Mouse (Mus musculus) midbrain, embryonic 13.5 days (tissue): ENCODE data around the gene Thoc3. TPM values are rescaled to one million over a fixed set of nuclear protein-coding genes. Genes with fewer than 3 reads are reported as not detected.

Experiments used
- ATAC-seq: fragments of 200-750 bp; cut with Nextera tagmentation; 2 replicates; pipeline ENCODE4 v1.8.0; 2017; ENCODE audit warnings: mild to moderate bottlenecking, moderate TSS enrichment, moderate library complexity
- H3K27ac ChIP-seq: fragments of 300-500 bp; sonication (generic); 2 replicates; pipeline ENCODE4 v1.5.1; 2015; ENCODE audit warnings: inconsistent platforms, mild to moderate bottlenecking, moderate library complexity
- H3K27me3 ChIP-seq: fragments of 300-500 bp; sonication (generic); 2 replicates; pipeline ENCODE4 v1.6.1; 2015; ENCODE audit warnings: mild to moderate bottlenecking, inconsistent platforms
- H3K36me3 ChIP-seq: fragments of 300-500 bp; sonication (generic); 2 replicates; pipeline ENCODE4 v1.6.1; 2015; ENCODE audit warnings: mild to moderate bottlenecking, inconsistent platforms
- H3K4me1 ChIP-seq: fragments of 300-500 bp; sonication (generic); replicated peaks from 2 replicates; pipeline ENCODE4 v1.6.1; 2015; ENCODE audit warnings: inconsistent platforms
- H3K4me2 ChIP-seq: fragments of 300-500 bp; sonication (generic); replicated peaks from 2 replicates; pipeline ENCODE4 v1.6.1; 2015; ENCODE audit warnings: moderate library complexity, mild to moderate bottlenecking, inconsistent platforms
- H3K4me3 ChIP-seq: fragments of 300-500 bp; sonication (generic); replicated peaks from 2 replicates; pipeline ENCODE4 v1.5.1; 2015; ENCODE audit warnings: mild to moderate bottlenecking, inconsistent platforms
- H3K9ac ChIP-seq: fragments of 300-500 bp; sonication (generic); replicated peaks from 2 replicates; pipeline ENCODE4 v1.6.1; 2015; ENCODE audit warnings: mild to moderate bottlenecking, inconsistent platforms
- H3K9me3 ChIP-seq: fragments of 300-500 bp; sonication (generic); 2 replicates; pipeline ENCODE4 v1.6.1; 2016; ENCODE audit warnings: mild to moderate bottlenecking, inconsistent platforms
- WGBS: fragments of 180-500 bp; shearing (Covaris S2); methylation state at CpG from one replicate; pipeline ENCODE4 v1.1.7; 2015; 5-methylcytosine and 5-hydroxymethylcytosine counted together
- polyA plus RNA-seq: library from polyadenylated mRNA; unstranded; fragments of >200 nt; fragmentation: Nextera tagmentation; extraction: Ambion mirVana; gene quantifications from 2 replicates; pipeline ENCODE4 v1.2.1, GENCODE M21; 2015

Thoc3 gene
- polyA plus RNA-seq, 1 experiment from 2014 or later = 121 TPM

GRCm38 (mm10) chr13:54479286-54479685, 10.6 kb upstream of the Thoc3 start:
- no peak for ATAC-seq
- Histone ChIP-seq H3K4me3 (no peak overlapping the region), H3K9ac (no peak overlapping the region), H3K27me3 (no peaks in the 10 kb centered on the region), H3K4me2 (no peak overlapping the region), H3K36me3 (no peaks in the 10 kb centered on the region), H3K4me1 (no peaks in the 10 kb centered on the region), H3K27ac (no peak overlapping the region), H3K9me3 (no peaks in the 10 kb centered on the region)
- WGBS = 66% methylated on average over 3 of the region's 3 CpGs

GRCm38 (mm10) chr13:54475702-54476101, 7.1 kb upstream of the Thoc3 start:
- no peak for ATAC-seq
- H3K36me3 ChIP-seq = no peaks in the 10 kb centered on the region
- 0 out of 2 replicates have a peak, but pooled peaks cover 3% of the 10 kb centered on the region for H3K27me3 ChIP-seq
- H3K9me3 ChIP-seq = no peaks in the 10 kb centered on the region
- WGBS = 86% methylated on average over 5 of the region's 5 CpGs
- no peak overlapping the region for H3K27ac ChIP-seq
- no peak overlapping the region for H3K4me3 ChIP-seq
- no peak overlapping the region for H3K9ac ChIP-seq
- no peak overlapping the region for H3K4me2 ChIP-seq
- H3K4me1 ChIP-seq = no peaks in the 10 kb centered on the region

GRCm38 (mm10) chr13:54474996-54475395, 6.3 kb upstream of the Thoc3 start:
- no peak overlapping the region for H3K4me2 ChIP-seq
- no peak overlapping the region for H3K27ac ChIP-seq
- no peaks in the 10 kb centered on the region for H3K36me3 ChIP-seq
- WGBS = 76% methylated on average over 2 of the region's 2 CpGs
- no peak overlapping the region for H3K9ac ChIP-seq
- H3K9me3 ChIP-seq = no peaks in the 10 kb centered on the region
- 0 out of 2 replicates have a peak, but pooled peaks cover 3% of the 10 kb centered on the region for H3K27me3 ChIP-seq
- no peak for ATAC-seq
- H3K4me1 ChIP-seq = no peaks in the 10 kb centered on the region
- H3K4me3 ChIP-seq = no peak overlapping the region

GRCm38 (mm10) chr13:54471967-54472366, 3.3 kb upstream of the Thoc3 start:
- 83% methylated on average over 4 of the region's 4 CpGs for WGBS
- Histone ChIP-seq H3K4me3 (no peak overlapping the region), H3K9ac (no peak overlapping the region), H3K36me3 (peaks cover 7% of the 10 kb centered on the region), H3K9me3 (no peaks in the 10 kb centered on the region), H3K4me1 (peaks cover 13% of the 10 kb centered on the region), H3K4me2 (no peak overlapping the region), H3K27ac (no peak overlapping the region), H3K27me3 (0 out of 2 replicates have a peak, but pooled peaks cover 3% of the 10 kb centered on the region)
- no peak for ATAC-seq

- Histone ChIP-seq H3K4me3 (peak overlapping the region; percentile 95), H3K27me3 (0 out of 2 replicates have a peak, but pooled peaks cover under 1% of the 10 kb centered on the region), H3K4me2 (peak overlapping the region; percentile 97), H3K36me3 (peaks cover 37% of the 10 kb centered on the region), H3K9ac (no peak overlapping the region), H3K4me1 (peaks cover 17% of the 10 kb centered on the region), H3K9me3 (peaks cover 6% of the 10 kb centered on the region; the same call in 1 of the 2 replicates), H3K27ac (no peak overlapping the region)
- ATAC-seq = peak; percentile 82
- 19% methylated on average over 4 of the region's 4 CpGs for WGBS
Observed at GRCm38 (mm10) chr13:54469012-54469354, 334 bp upstream of the Thoc3 start.

GRCm38 (mm10) chr13:54459282-54459681, 9.4 kb downstream of the Thoc3 start:
- Histone ChIP-seq H3K4me2 (no peak overlapping the region), H3K9me3 (peaks cover 1% of the 10 kb centered on the region; the same call in 1 of the 2 replicates), H3K36me3 (peaks cover 94% of the 10 kb centered on the region), H3K4me1 (no peaks in the 10 kb centered on the region), H3K9ac (no peak overlapping the region), H3K27me3 (no peaks in the 10 kb centered on the region), H3K27ac (no peak overlapping the region), H3K4me3 (no peak overlapping the region)
- WGBS = 91% methylated on average over 4 of the region's 4 CpGs
- no peak for ATAC-seq

GRCm38 (mm10) chr13:54457062-54457461, 11.6 kb downstream of the Thoc3 start:
- H3K36me3 ChIP-seq = peaks cover 80% of the 10 kb centered on the region
- WGBS = 84% methylated on average over 2 of the region's 2 CpGs
- no peaks in the 10 kb centered on the region for H3K27me3 ChIP-seq
- no peaks in the 10 kb centered on the region for H3K9me3 ChIP-seq
- no peak overlapping the region for H3K9ac ChIP-seq
- H3K27ac ChIP-seq = no peak overlapping the region
- H3K4me3 ChIP-seq = no peak overlapping the region
- no peak overlapping the region for H3K4me2 ChIP-seq
- H3K4me1 ChIP-seq = no peaks in the 10 kb centered on the region
- ATAC-seq = no peak

- WGBS = 2% methylated on average over 15 of the region's 15 CpGs
- peak; percentile 44 for ATAC-seq
Observed at GRCm38 (mm10) chr13:54447496-54448224, 21.0 kb downstream of the Thoc3 start.

GRCm38 (mm10) chr13:54446686-54447495, 21.8 kb downstream of the Thoc3 start:
- no peak overlapping the region; the same call in 1 of the 2 replicates for H3K9ac ChIP-seq
- 14% methylated on average over 19 of the region's 19 CpGs for WGBS

More at GRCm38 (mm10) chr13:54447496-54448224, 21.0 kb downstream of the Thoc3 start:
- Histone ChIP-seq H3K4me1 (peaks cover 23% of the 10 kb centered on the region), H3K9ac (no peak overlapping the region), H3K4me2 (peak overlapping the region; percentile 38), H3K27me3 (peaks cover 15% of the 10 kb centered on the region; the same call in 1 of the 2 replicates), H3K9me3 (no peaks in the 10 kb centered on the region), H3K36me3 (no peaks in the 10 kb centered on the region), H3K4me3 (no peak overlapping the region), H3K27ac (peak overlapping the region; percentile 9; the same call in 1 of the 2 replicates)

GRCm38 (mm10) chr13:54443693-54444092, 25.0 kb downstream of the Thoc3 start:
- H3K27ac ChIP-seq = no peak overlapping the region
- WGBS = 89% methylated on average over 3 of the region's 3 CpGs
- no peak overlapping the region for H3K4me2 ChIP-seq
- peaks cover 15% of the 10 kb centered on the region; the same call in 1 of the 2 replicates for H3K27me3 ChIP-seq
- no peaks in the 10 kb centered on the region for H3K36me3 ChIP-seq
- peaks cover 23% of the 10 kb centered on the region for H3K4me1 ChIP-seq
- ATAC-seq = no peak
- H3K9ac ChIP-seq = no peak overlapping the region
- no peak overlapping the region for H3K4me3 ChIP-seq
- H3K9me3 ChIP-seq = no peaks in the 10 kb centered on the region

More at GRCm38 (mm10) chr13:54446686-54447495, 21.8 kb downstream of the Thoc3 start:
- Histone ChIP-seq H3K4me3 (no peak overlapping the region), H3K36me3 (no peaks in the 10 kb centered on the region), H3K27me3 (peaks cover 15% of the 10 kb centered on the region; the same call in 1 of the 2 replicates), H3K4me2 (peak overlapping the region; percentile 22; the same call in 1 of the 2 replicates), H3K27ac (peak overlapping the region; percentile 78), H3K9me3 (no peaks in the 10 kb centered on the region), H3K4me1 (peaks cover 23% of the 10 kb centered on the region)
- peak; percentile 81 for ATAC-seq

- Histone ChIP-seq H3K4me1 (0 out of 2 replicates have a peak, but pooled peaks cover 2% of the 10 kb centered on the region), H3K4me2 (no peak overlapping the region), H3K4me3 (no peak overlapping the region), H3K9ac (no peak overlapping the region), H3K9me3 (no peaks in the 10 kb centered on the region), H3K27ac (no peak overlapping the region), H3K27me3 (0 out of 2 replicates have a peak, but pooled peaks cover 7% of the 10 kb centered on the region), H3K36me3 (no peaks in the 10 kb centered on the region)
- WGBS = 68% methylated on average over 7 of the region's 7 CpGs
- ATAC-seq = no peak
Observed at GRCm38 (mm10) chr13:54439912-54440311, 28.7 kb downstream of the Thoc3 start.

GRCm38 (mm10) chr13:54438814-54439213, 29.8 kb downstream of the Thoc3 start:
- no peak for ATAC-seq
- H3K9me3 ChIP-seq = no peaks in the 10 kb centered on the region
- no peak overlapping the region for H3K4me2 ChIP-seq
- H3K36me3 ChIP-seq = no peaks in the 10 kb centered on the region
- no peak overlapping the region for H3K9ac ChIP-seq
- WGBS = 77% methylated on average over 3 of the region's 3 CpGs
- no peak overlapping the region for H3K27ac ChIP-seq
- H3K4me1 ChIP-seq = 0 out of 2 replicates have a peak, but pooled peaks cover 7% of the 10 kb centered on the region
- H3K27me3 ChIP-seq = 0 out of 2 replicates have a peak, but pooled peaks cover 4% of the 10 kb centered on the region
- H3K4me3 ChIP-seq = no peak overlapping the region
